8 mouse cellular contexts compared by ENCODE assay signal in the genomic region with DNA sequence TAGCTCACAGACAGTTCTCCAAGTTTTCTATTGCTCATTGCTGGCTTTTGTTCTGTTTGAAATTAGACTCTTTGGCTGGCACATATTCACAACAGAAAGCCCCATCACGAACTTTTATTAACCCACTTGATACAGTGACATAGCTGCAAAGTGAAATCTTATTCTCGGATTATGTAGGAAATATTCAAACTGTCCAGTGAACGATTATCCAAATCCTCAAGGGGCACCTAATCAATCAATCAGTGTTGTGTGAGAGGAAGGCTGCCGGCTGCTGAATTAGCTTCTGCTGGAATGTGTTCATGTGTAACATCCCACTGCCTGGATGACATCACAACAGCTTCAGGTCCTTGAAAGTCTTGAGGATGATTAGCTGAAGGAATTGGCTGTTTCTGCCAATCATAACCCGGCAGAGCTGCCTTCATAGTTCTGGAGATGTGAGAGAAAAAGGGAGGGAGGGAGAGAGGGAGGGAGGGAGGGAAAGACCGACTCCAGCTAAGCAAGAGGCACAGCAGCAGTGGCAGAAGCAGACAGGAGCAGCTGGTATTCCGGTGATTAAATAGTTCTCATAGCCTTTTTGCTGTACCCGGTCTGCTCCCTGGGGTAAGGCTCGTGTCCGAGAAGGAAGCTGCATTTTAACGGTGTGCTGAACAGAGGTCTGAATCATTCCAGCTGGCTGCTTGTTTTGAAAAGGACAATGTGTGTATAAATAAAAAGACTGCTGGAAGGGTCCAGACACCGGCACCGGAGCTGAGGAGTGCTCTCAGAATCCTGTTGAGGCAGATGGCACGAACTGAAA. TPM values are rescaled to one million over a fixed set of nuclear protein-coding genes. Genes with fewer than 3 reads are reported as not detected.
A peak's percentile ranks its signal among the peaks of the same experiment; 100 is the strongest.
DNase-seq lines count a peak whose midpoint lies in the region; ATAC-seq lines count a peak whose summit lies in the region.

TSS of gene Ndst4 (plus strand) at position 476 of the 796 bp plus-strand sequence.

- no peaks in the 10 kb centered on the region for H3K27me3 ChIP-seq in stomach, embryonic 15.5 days (replicated peaks)

- no peak within 1 kb of the TSS for H3K9ac ChIP-seq in stomach, embryonic 15.5 days

- ATAC-seq in megakaryocyte-erythroid progenitor cell, adult 5-6 weeks (replicated peaks; ENCODE audit: low FRiP score, low TSS enrichment, poor library complexity, severe bottlenecking): peak; percentile 39; the same call in 1 of the 2 replicates
- peak; percentile 43; the same call in 1 of the 2 replicates for ATAC-seq in stomach, embryonic 15.5 days (ENCODE audit: insufficient read depth, low FRiP score, low read depth)

- intact Hi-C loops in gastrocnemius, postnatal 36 days (cut with DNase I): no loop called here

- H3K4me3 ChIP-seq in stomach, embryonic 15.5 days (replicated peaks): peak within 1 kb of the TSS; percentile 34

- WGBS in stomach, embryonic 15.5 days: 15% methylated on average over 14 of the region's 14 CpGs

- H3K36me3 ChIP-seq in stomach, embryonic 15.5 days: no peaks in the 10 kb centered on the region

- DNase-seq in cerebellum, postnatal 25 days: peak; percentile 14 to 26
- DNase-seq in cerebellum, adult 11 months: no peak
- DNase-seq in brain, embryonic 18.5 days (ENCODE audit: low read depth, low spot score): peak; percentile 40
- peak; percentile 3 to 7 for DNase-seq in frontal cortex, postnatal 10 days (ENCODE audit: low spot score in 2 of 2)
- peak; percentile 15 for DNase-seq in left cerebral cortex, adult 11 months (ENCODE audit: low spot score)
- no peak for DNase-seq in gastrocnemius, postnatal 36 days

- no peak within 1 kb of the TSS for H3K27ac ChIP-seq in stomach, embryonic 15.5 days

- H3K4me2 ChIP-seq in stomach, embryonic 15.5 days: peak within 1 kb of the TSS; percentile 55

- H3K9me3 ChIP-seq in stomach, embryonic 15.5 days: no peaks in the 10 kb centered on the region

- H3K4me1 ChIP-seq in stomach, embryonic 15.5 days: no peaks in the 10 kb centered on the region

RNA-seq across cellular contexts. Expression of gene Ndst4, which starts in this region (rescaled TPM):
- not detected in 2 replicates for total RNA-seq in megakaryocyte-erythroid progenitor cell, adult 5-6 weeks (2014; fragmentation: Nextera tagmentation)
- total RNA-seq in megakaryocyte-erythroid progenitor cell, adult 5-6 weeks (2017): not detected in 2 replicates
- polyA plus RNA-seq in stomach, embryonic 15.5 days (2015; fragmentation: Nextera tagmentation; extraction: Ambion mirVana): 0.18 and 0.43 TPM in 2 replicates
- under 1 TPM; 0.25 to 0.31 TPM for total RNA-seq in gastrocnemius, postnatal 36 days (2021)

Comparison
In these comparisons a context has a peak if more than half of its experiments do, and no peak if none do; other contexts are left out.
1. DNase-seq: peak in cerebellum, postnatal 25 days (2 of 2), brain, embryonic 18.5 days (single experiment), frontal cortex, postnatal 10 days (2 of 2) and left cerebral cortex, adult 11 months (single experiment); none in cerebellum, adult 11 months (single experiment) and gastrocnemius, postnatal 36 days (0 of 2).
2. Peak in ATAC-seq in megakaryocyte-erythroid progenitor cell, adult 5-6 weeks; RNA of the gene not detected or under 1 TPM.
3. Peak in ATAC-seq, H3K4me3 ChIP-seq and H3K4me2 ChIP-seq in stomach, embryonic 15.5 days; RNA of the gene not detected or under 1 TPM.